Mouse (Mus musculus): Measurements from ENCODE around the gene Sp6. TPM values are rescaled to one million over a fixed set of nuclear protein-coding genes. Genes with fewer than 3 reads are reported as not detected.

Sp6 gene
- polyA plus RNA-seq (2015; fragmentation: Illumina TruSeq; extraction: RNeasy Lipid Tissue Mini Kit (QIAGEN cat#74804); ENCODE audit: insufficient read depth, low read depth, low replicate concordance) = 0.30 TPM

DNA sequence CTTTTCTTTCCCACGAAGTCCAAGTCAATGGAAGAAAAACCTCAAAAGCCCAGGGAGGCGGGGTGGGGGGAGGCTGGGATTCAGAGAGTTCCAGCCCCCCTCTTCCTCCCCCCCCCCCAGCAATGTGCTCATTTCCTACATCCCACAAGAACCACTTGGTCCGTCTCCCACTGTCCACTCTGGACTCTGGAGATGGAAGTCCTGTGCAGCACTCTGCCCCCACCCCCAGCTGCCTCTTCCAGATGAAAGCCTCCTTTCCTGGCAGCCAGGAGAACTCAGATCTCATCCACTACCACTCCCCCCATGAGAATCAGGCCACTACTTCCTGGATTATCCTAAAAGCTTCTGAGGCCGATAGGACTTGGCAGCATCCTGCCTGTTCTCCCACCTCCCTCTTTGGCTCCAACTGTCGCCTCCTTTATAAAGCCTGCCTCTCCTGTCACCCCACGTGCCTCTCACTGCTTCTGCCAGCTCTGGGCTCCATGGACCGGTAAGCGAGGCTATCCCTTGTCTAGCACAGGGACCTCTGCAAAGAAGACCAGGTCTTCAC is at the start of gene Sp6:
Sp6 (plus strand) TSS at position 274 of the 550 bp plus-strand sequence.

DNA sequence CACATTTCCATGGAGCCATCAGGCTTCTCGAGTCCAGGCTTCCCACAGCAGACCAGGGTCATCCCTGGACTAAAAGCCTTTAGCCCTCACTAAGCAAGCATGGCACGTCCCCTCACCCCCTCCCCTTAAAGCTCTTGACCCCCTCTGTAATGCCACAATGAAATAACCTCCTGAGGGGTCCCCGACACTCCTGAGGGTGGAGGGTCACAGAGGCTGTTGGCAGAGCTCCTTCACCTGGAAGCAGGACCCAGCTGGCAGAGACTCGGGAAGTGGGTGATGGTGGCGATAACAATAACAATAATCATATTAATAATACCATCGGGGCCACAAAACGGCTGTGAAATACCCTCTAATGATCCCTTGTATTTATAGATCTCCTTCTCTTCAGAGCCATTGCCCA is 30.3 kb upstream of the Sp6 start, which contains the start of gene Sp2:
Sp2 (minus strand) TSS at position 101 of the 400 bp plus-strand sequence.

DNA sequence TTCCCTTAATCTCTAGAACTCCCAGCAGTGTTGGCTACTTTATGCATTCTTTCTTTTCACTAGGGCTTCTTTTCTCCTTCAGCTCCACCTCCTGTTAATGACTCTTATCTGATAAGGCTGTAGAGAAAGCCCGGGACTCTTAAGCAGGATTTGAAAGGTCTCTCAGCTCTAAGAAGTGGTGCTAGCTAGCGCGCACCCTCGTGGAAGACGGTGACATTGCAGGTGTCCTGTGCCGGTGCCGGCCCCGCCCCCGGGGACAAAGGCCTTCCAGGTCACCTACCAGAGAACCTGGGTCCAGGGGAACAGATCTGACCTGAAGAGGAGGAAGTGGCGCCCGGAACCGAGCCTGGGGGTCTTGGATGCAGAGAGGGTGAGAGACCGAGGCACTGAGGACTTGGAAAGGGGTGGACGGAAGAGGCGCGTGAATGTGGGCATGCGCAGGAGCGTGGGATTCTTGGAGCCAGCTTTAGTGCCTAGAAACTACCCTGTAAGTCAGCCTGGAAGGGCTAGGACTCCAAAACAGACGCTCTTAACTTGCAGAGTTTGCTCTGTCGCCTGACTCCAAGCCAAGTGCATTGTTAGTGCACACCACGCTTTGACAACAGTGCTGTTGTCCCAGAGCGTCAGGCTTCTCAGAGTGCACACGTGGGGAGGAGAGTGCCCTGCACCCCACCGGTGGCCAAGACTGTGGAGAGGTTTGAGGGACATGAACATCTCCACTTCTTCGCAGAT is 16.7 kb downstream of the Sp6 start, which contains the start of gene Scrn2:
Scrn2 (plus strand) TSS at position 253 of the 732 bp plus-strand sequence.

DNA sequence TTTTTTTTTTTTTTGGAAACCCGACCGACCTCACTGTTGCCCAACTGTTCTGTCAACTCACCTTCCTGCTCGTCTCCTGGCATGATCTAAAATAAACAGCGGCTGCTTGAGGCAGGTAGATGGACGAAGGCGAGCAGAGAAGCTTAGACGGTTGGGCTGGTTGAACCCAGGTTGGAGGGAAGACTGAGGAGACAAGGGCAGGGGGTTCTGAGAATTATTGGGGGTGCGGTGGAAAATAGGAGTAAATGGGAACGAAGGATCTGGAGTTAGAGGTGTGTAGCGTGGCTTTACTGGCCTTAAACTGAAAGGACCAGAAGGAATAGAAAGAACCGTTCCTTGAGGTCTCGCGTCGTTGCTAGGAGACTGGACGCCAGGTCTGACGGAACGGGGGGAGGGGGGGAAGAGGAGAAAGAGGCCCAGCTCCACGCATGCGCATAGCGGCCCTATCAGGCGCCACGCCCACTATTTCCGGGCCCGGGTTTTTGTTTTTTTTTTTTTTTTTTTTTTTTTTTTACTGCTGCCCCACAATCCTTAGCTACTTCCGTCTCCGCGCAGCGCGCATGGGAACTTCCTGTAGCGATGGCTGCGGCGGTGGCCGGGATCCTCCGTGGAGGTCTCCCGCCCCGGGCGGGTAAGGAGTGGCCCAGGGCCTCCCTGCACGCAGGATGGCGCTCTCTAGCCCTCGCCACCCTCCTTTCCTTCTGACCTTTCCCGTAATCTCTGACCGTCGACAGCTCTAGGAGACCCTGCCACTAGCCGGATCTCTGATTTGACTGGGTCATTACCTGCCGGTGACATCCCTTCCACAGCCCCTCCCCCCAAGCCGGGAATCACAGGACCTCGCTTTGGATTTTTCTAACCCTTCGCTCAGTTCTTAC is 28.1 kb downstream of the Sp6 start, which contains the start of the genes Lrrc46 and Mrpl10:
Lrrc46 (minus strand) TSS at position 386 of the 878 bp plus-strand sequence.
Mrpl10 (plus strand) TSS at position 539 of the 878 bp plus-strand sequence.

DNA sequence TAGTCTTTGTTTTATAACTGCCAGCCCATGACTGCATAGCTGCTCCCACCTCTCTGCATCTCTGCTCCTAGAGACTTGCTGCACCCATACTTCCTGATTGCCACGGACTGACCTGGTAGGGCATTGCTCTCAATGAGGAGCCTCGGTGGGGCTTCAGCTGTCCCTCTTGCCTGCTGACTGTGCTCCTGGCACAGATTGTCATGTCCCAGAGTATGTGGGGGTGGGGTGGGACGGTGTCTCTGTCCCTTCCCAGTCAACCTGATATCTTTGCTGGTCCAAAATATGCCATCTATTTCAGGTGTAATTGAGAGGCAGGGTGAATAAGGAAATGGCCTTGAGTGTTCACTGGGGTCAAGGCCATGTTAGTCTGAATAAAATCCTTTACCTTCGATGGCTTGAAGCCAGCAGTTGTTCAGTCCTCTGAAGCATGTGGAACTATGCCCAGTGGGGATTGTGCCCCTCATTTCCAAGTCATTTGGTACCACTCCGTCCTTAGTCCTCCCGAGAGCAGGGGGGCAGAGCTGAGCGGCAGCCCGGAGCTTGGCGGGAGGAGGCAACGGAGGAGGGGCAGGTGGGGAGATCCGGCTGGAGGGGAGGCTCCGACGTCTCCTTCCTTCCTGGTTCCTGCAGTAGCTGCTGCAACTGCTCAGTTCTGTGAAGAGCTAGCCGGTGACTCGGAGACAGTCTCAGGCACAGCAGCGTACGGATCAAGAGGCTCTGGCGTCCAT is 37.2 kb downstream of the Sp6 start, which contains the start of gene Osbpl7:
Osbpl7 (plus strand) TSS at position 413 of the 728 bp plus-strand sequence.

Other genes starting within 250 kb of the Sp6 start
- 7.6 TPM for gene Snx11, start 235.8 kb upstream of the Sp6 start, polyA plus RNA-seq (2015; fragmentation: Illumina TruSeq; extraction: RNeasy Lipid Tissue Mini Kit (QIAGEN cat#74804); ENCODE audit: insufficient read depth, low read depth, low replicate concordance)
- gene Cbx1, start 224.3 kb upstream of the Sp6 start, polyA plus RNA-seq (2015; fragmentation: Illumina TruSeq; extraction: RNeasy Lipid Tissue Mini Kit (QIAGEN cat#74804); ENCODE audit: insufficient read depth, low read depth, low replicate concordance) = 10.8 TPM
- 32.6 TPM for gene Nfe2l1, start 183.4 kb upstream of the Sp6 start, polyA plus RNA-seq (2015; fragmentation: Illumina TruSeq; extraction: RNeasy Lipid Tissue Mini Kit (QIAGEN cat#74804); ENCODE audit: insufficient read depth, low read depth, low replicate concordance)
- gene Copz2, start 163.5 kb upstream of the Sp6 start, polyA plus RNA-seq (2015; fragmentation: Illumina TruSeq; extraction: RNeasy Lipid Tissue Mini Kit (QIAGEN cat#74804); ENCODE audit: insufficient read depth, low read depth, low replicate concordance) = 123 TPM
- gene Cdk5rap3, start 96.9 kb upstream of the Sp6 start, polyA plus RNA-seq (2015; fragmentation: Illumina TruSeq; extraction: RNeasy Lipid Tissue Mini Kit (QIAGEN cat#74804); ENCODE audit: insufficient read depth, low read depth, low replicate concordance) = 40.0 TPM
- gene Prr15l, start 85.3 kb upstream of the Sp6 start, polyA plus RNA-seq (2015; fragmentation: Illumina TruSeq; extraction: RNeasy Lipid Tissue Mini Kit (QIAGEN cat#74804); ENCODE audit: insufficient read depth, low read depth, low replicate concordance) = 36.3 TPM
- gene Pnpo, start 69.4 kb upstream of the Sp6 start, polyA plus RNA-seq (2015; fragmentation: Illumina TruSeq; extraction: RNeasy Lipid Tissue Mini Kit (QIAGEN cat#74804); ENCODE audit: insufficient read depth, low read depth, low replicate concordance) = 8.0 TPM
- 3.1 TPM for gene Sp2, start 30.4 kb upstream of the Sp6 start, polyA plus RNA-seq (2015; fragmentation: Illumina TruSeq; extraction: RNeasy Lipid Tissue Mini Kit (QIAGEN cat#74804); ENCODE audit: insufficient read depth, low read depth, low replicate concordance)
- 4.0 TPM for gene Scrn2, start 16.5 kb downstream of the Sp6 start, polyA plus RNA-seq (2015; fragmentation: Illumina TruSeq; extraction: RNeasy Lipid Tissue Mini Kit (QIAGEN cat#74804); ENCODE audit: insufficient read depth, low read depth, low replicate concordance)
- not detected for gene Lrrc46, start 28.0 kb downstream of the Sp6 start, polyA plus RNA-seq (2015; fragmentation: Illumina TruSeq; extraction: RNeasy Lipid Tissue Mini Kit (QIAGEN cat#74804); ENCODE audit: insufficient read depth, low read depth, low replicate concordance)
- 12.3 TPM for gene Mrpl10, start 28.2 kb downstream of the Sp6 start, polyA plus RNA-seq (2015; fragmentation: Illumina TruSeq; extraction: RNeasy Lipid Tissue Mini Kit (QIAGEN cat#74804); ENCODE audit: insufficient read depth, low read depth, low replicate concordance)
- 3.8 TPM for gene Osbpl7, start 37.2 kb downstream of the Sp6 start, polyA plus RNA-seq (2015; fragmentation: Illumina TruSeq; extraction: RNeasy Lipid Tissue Mini Kit (QIAGEN cat#74804); ENCODE audit: insufficient read depth, low read depth, low replicate concordance)
- not detected for gene Tbx21, start 101.9 kb downstream of the Sp6 start, polyA plus RNA-seq (2015; fragmentation: Illumina TruSeq; extraction: RNeasy Lipid Tissue Mini Kit (QIAGEN cat#74804); ENCODE audit: insufficient read depth, low read depth, low replicate concordance)
- gene Tbkbp1, start 138.1 kb downstream of the Sp6 start, polyA plus RNA-seq (2015; fragmentation: Illumina TruSeq; extraction: RNeasy Lipid Tissue Mini Kit (QIAGEN cat#74804); ENCODE audit: insufficient read depth, low read depth, low replicate concordance) = 5.3 TPM
- gene Kpnb1, start 174.5 kb downstream of the Sp6 start, polyA plus RNA-seq (2015; fragmentation: Illumina TruSeq; extraction: RNeasy Lipid Tissue Mini Kit (QIAGEN cat#74804); ENCODE audit: insufficient read depth, low read depth, low replicate concordance) = 19.5 TPM

Data from pancreas, adult 10 weeks (tissue).